Mouse (Mus musculus): Measurements from ENCODE around the gene Gm4869. TPM values are rescaled to one million over a fixed set of nuclear protein-coding genes. Genes with fewer than 3 reads are reported as not detected.

Gene Gm4869
- total RNA-seq (2023): not detected

GRCm38 (mm10) chr5:140445345-140445744, at the start of gene Gm4869:
Gene Gm4869, plus strand, starts transcription at chr5:140445645.

GRCm38 (mm10) chr5:140418489-140419441, 26.7 kb upstream of the Gm4869 start, which contains the start of gene Eif3b:
Gene Eif3b, plus strand, starts transcription at chr5:140419328.

GRCm38 (mm10) chr5:140505208-140505780, 59.8 kb downstream of the Gm4869 start, which contains the start of gene Chst12:
Gene Chst12, plus strand, starts transcription at chr5:140505550.

Other genes starting within 250 kb of the Gm4869 start
- 10 to 100 TPM; 33.4 to 34.3 TPM for gene Mad1l1, start 124.1 kb upstream of the Gm4869 start, total RNA-seq (2023)
- gene Nudt1, start 124.0 kb upstream of the Gm4869 start, total RNA-seq (2023): 10 to 100 TPM in 1 of 2 experiments, 1 to 10 TPM in 1; 6.6 to 10.9 TPM
- gene Mrm2, start 113.7 kb upstream of the Gm4869 start, total RNA-seq (2023): 1 to 10 TPM; 2.9 to 3.1 TPM
- 10 to 100 TPM in 1 of 2 experiments, 1 to 10 TPM in 1; 8.5 to 16.2 TPM for gene Snx8, start 56.4 kb upstream of the Gm4869 start, total RNA-seq (2023)
- 10 to 100 TPM; 74.2 to 74.8 TPM for gene Eif3b, start 26.3 kb upstream of the Gm4869 start, total RNA-seq (2023)
- 100 to 1,000 TPM; 118 to 121 TPM for gene Chst12, start 59.9 kb downstream of the Gm4869 start, total RNA-seq (2023)
- gene Grifin, start 119.4 kb downstream of the Gm4869 start, total RNA-seq (2023): under 1 TPM in 1 of 2 experiments, not detected in 1; 0.61 TPM
- 10 to 100 TPM; 32.3 to 39.6 TPM for gene Lfng, start 161.7 kb downstream of the Gm4869 start, total RNA-seq (2023)
- gene Ttyh3, start 203.4 kb downstream of the Gm4869 start, total RNA-seq (2023): 10 to 100 TPM; 88.4 to 92.5 TPM

All from neutrophil, adult 83 days (primary cell).